Comparison of ENCODE assay signal across 8 mouse cellular contexts in genomic region chr15:101479007-101479665, GRCm38 (mm10). TPM values are rescaled to one million over a fixed set of nuclear protein-coding genes. Genes with fewer than 3 reads are reported as not detected.
DNase-seq lines count a peak whose midpoint lies in the region; ATAC-seq and TF ChIP-seq lines count a peak whose summit lies in the region.

No protein-coding gene starts in this region.

- H3K9ac ChIP-seq in intestine, embryonic 14.5 days (ENCODE audit: low read length) = peak overlapping the region; percentile 1; the same call in 1 of the 2 replicates

- ATAC-seq in intestine, embryonic 14.5 days (replicated peaks; ENCODE audit: low FRiP score, low TSS enrichment, low read depth) = peak; percentile 47; the same call in 1 of the 2 replicates
- peak; percentile 62 for ATAC-seq in megakaryocyte, adult 5-6 weeks (ENCODE audit: poor library complexity, severe bottlenecking)
- no peak for ATAC-seq in erythroblast, adult 5-6 weeks (replicated peaks; ENCODE audit: low FRiP score, poor library complexity, severe bottlenecking)

- 5% methylated on average over 31 of the region's 31 CpGs for WGBS in intestine, embryonic 14.5 days

- intact Hi-C loops in gastrocnemius, adult 2 months (cut with DNase I) = no loop called here
- intact Hi-C loops in left cerebral cortex, postnatal 14 days (cut with DNase I) = no loop called here

- DNase-seq in R1 (ENCODE audit: low read depth, low spot score) = peak; percentile 44
- DNase-seq in cerebellum, postnatal 10 days = peak; percentile 81
- DNase-seq in gastrocnemius, adult 2 months = peak; percentile 62
- peak; percentile 83 for DNase-seq in intestine, embryonic 14.5 days (ENCODE audit: low spot score)
- DNase-seq in left cerebral cortex, postnatal 14 days (ENCODE audit: low spot score in 2 of 2) = peak; percentile 46
- peak; percentile 37 for DNase-seq in right cerebral cortex, postnatal 25 days

- H3K4me2 ChIP-seq in intestine, embryonic 14.5 days (ENCODE audit: low read length) = peak overlapping the region; percentile 41

- peak; percentile 61 for TF ChIP-seq CTCF in gastrocnemius, adult 2 months (IDR thresholded peaks at IDR 0.05)

- H3K4me1 ChIP-seq in intestine, embryonic 14.5 days (replicated peaks; ENCODE audit: control insufficient read depth, insufficient read depth, low read length) = no peaks in the 10 kb centered on the region

- no peaks in the 10 kb centered on the region for H3K9me3 ChIP-seq in intestine, embryonic 14.5 days (ENCODE audit: control insufficient read depth, low read length)

- H3K4me3 ChIP-seq in gastrocnemius, adult 2 months = peak overlapping the region; percentile 56
- H3K4me3 ChIP-seq in intestine, embryonic 14.5 days (ENCODE audit: low read depth, low read length) = peak overlapping the region; percentile 2

- H3K36me3 ChIP-seq in intestine, embryonic 14.5 days (ENCODE audit: control insufficient read depth, insufficient read depth, low read length) = no peaks in the 10 kb centered on the region

- 0 out of 2 replicates have a peak, but pooled peaks cover 3% of the 10 kb centered on the region for H3K27me3 ChIP-seq in intestine, embryonic 14.5 days (replicated peaks; ENCODE audit: control insufficient read depth, insufficient read depth, low read length)

- no peak overlapping the region for H3K27ac ChIP-seq in gastrocnemius, adult 2 months
- no peak overlapping the region for H3K27ac ChIP-seq in intestine, embryonic 14.5 days (ENCODE audit: low read depth)

RNA-seq across cellular contexts. Expression of gene Krt86, which starts 5.9 kb away (rescaled TPM):
- not detected for total RNA-seq in gastrocnemius, adult 2 months (2021)
- polyA plus RNA-seq in intestine, embryonic 14.5 days (2014; fragmentation: Nextera tagmentation; extraction: Ambion mirVana) = 0.08 TPM in 1 of 2 replicates, not detected in the other
- total RNA-seq in left cerebral cortex, postnatal 14 days (2021) = not detected
- 0.33 and 1.4 TPM in 2 replicates for total RNA-seq in megakaryocyte, adult 5-6 weeks (2015)
- 0.59 and 0.81 TPM in 2 replicates for total RNA-seq in megakaryocyte, adult 5-6 weeks (2017)
- not detected in 2 replicates for total RNA-seq in erythroblast, adult 5-6 weeks (2015; ENCODE audit: low replicate concordance)
- not detected in 2 replicates for total RNA-seq in erythroblast, adult 5-6 weeks (2017; ENCODE audit: low replicate concordance)

RNA-seq across cellular contexts. Expression of gene Krt83, which starts 12.2 kb away (rescaled TPM):
- total RNA-seq in gastrocnemius, adult 2 months (2021) = not detected
- 0.19 TPM in 1 of 2 replicates, not detected in the other for polyA plus RNA-seq in intestine, embryonic 14.5 days (2014; fragmentation: Nextera tagmentation; extraction: Ambion mirVana)
- not detected for total RNA-seq in left cerebral cortex, postnatal 14 days (2021)
- 1.5 and 2.5 TPM in 2 replicates for total RNA-seq in megakaryocyte, adult 5-6 weeks (2015)
- total RNA-seq in megakaryocyte, adult 5-6 weeks (2017) = 0.73 and 1.1 TPM in 2 replicates
- total RNA-seq in erythroblast, adult 5-6 weeks (2015; ENCODE audit: low replicate concordance) = not detected in 2 replicates
- total RNA-seq in erythroblast, adult 5-6 weeks (2017; ENCODE audit: low replicate concordance) = 0.56 TPM in 1 of 2 replicates, not detected in the other

RNA-seq across cellular contexts. Expression of gene Krt81, which starts 15.6 kb away (rescaled TPM):
- total RNA-seq in gastrocnemius, adult 2 months (2021) = not detected
- polyA plus RNA-seq in intestine, embryonic 14.5 days (2014; fragmentation: Nextera tagmentation; extraction: Ambion mirVana) = not detected in 2 replicates
- not detected for total RNA-seq in left cerebral cortex, postnatal 14 days (2021)
- 0.18 TPM in 1 of 2 replicates, not detected in the other for total RNA-seq in megakaryocyte, adult 5-6 weeks (2015)
- not detected in 2 replicates for total RNA-seq in megakaryocyte, adult 5-6 weeks (2017)
- not detected in 2 replicates for total RNA-seq in erythroblast, adult 5-6 weeks (2015; ENCODE audit: low replicate concordance)
- total RNA-seq in erythroblast, adult 5-6 weeks (2017; ENCODE audit: low replicate concordance) = not detected in 2 replicates

RNA-seq across cellular contexts. Expression of gene Krt88, which starts 31.6 kb away (rescaled TPM):
- not detected for total RNA-seq in gastrocnemius, adult 2 months (2021)
- not detected in 2 replicates for polyA plus RNA-seq in intestine, embryonic 14.5 days (2014; fragmentation: Nextera tagmentation; extraction: Ambion mirVana)
- not detected for total RNA-seq in left cerebral cortex, postnatal 14 days (2021)
- not detected in 2 replicates for total RNA-seq in megakaryocyte, adult 5-6 weeks (2015)
- total RNA-seq in megakaryocyte, adult 5-6 weeks (2017) = not detected in 2 replicates
- total RNA-seq in erythroblast, adult 5-6 weeks (2015; ENCODE audit: low replicate concordance) = not detected in 2 replicates
- total RNA-seq in erythroblast, adult 5-6 weeks (2017; ENCODE audit: low replicate concordance) = not detected in 2 replicates

RNA-seq across cellular contexts. Expression of gene Gm49425, which starts 37.9 kb away (rescaled TPM):
- total RNA-seq in gastrocnemius, adult 2 months (2021) = not detected
- polyA plus RNA-seq in intestine, embryonic 14.5 days (2014; fragmentation: Nextera tagmentation; extraction: Ambion mirVana) = not detected in 2 replicates
- total RNA-seq in left cerebral cortex, postnatal 14 days (2021) = not detected
- total RNA-seq in megakaryocyte, adult 5-6 weeks (2015) = not detected in 2 replicates
- not detected in 2 replicates for total RNA-seq in megakaryocyte, adult 5-6 weeks (2017)
- not detected in 2 replicates for total RNA-seq in erythroblast, adult 5-6 weeks (2015; ENCODE audit: low replicate concordance)
- not detected in 2 replicates for total RNA-seq in erythroblast, adult 5-6 weeks (2017; ENCODE audit: low replicate concordance)
